Mouse (Mus musculus): Measurements from ENCODE around the gene Scly. TPM values are rescaled to one million over a fixed set of nuclear protein-coding genes. Genes with fewer than 3 reads are reported as not detected.

Gene Scly
- polyA plus RNA-seq, 1 experiment: 25.9 TPM

GRCm38 (mm10) chr1:91299026-91299706, 1.0 kb downstream of the Scly start:
- 41% methylated on average over 13 of the region's 13 CpGs for WGBS
- Histone ChIP-seq H3K36me3 (ENCODE audit: control insufficient read depth, insufficient read depth, low read length) (no peaks in the 10 kb centered on the region), H3K4me3 (ENCODE audit: control insufficient read depth, insufficient read depth, low read length) (peak overlapping the region; percentile 90), H3K4me1 (replicated peaks; ENCODE audit: control insufficient read depth, insufficient read depth, low read length) (peaks cover 8% of the 10 kb centered on the region), H3K27ac (ENCODE audit: control insufficient read depth, insufficient read depth, low read length) (no peak overlapping the region), H3K27me3 (ENCODE audit: control insufficient read depth, insufficient read depth, low read length) (no peaks in the 10 kb centered on the region)
- TF ChIP-seq CTCF (IDR thresholded peaks at IDR 0.05; ENCODE audit: borderline replicate concordance, control insufficient read depth, extremely low read depth, insufficient read depth, low read length, poor library complexity) (no peak), POLR2A (IDR thresholded peaks at IDR 0.05; ENCODE audit: control insufficient read depth, extremely low read depth, insufficient read depth, low read length, poor library complexity) (no peak)
- no peak for DNase-seq

DNA sequence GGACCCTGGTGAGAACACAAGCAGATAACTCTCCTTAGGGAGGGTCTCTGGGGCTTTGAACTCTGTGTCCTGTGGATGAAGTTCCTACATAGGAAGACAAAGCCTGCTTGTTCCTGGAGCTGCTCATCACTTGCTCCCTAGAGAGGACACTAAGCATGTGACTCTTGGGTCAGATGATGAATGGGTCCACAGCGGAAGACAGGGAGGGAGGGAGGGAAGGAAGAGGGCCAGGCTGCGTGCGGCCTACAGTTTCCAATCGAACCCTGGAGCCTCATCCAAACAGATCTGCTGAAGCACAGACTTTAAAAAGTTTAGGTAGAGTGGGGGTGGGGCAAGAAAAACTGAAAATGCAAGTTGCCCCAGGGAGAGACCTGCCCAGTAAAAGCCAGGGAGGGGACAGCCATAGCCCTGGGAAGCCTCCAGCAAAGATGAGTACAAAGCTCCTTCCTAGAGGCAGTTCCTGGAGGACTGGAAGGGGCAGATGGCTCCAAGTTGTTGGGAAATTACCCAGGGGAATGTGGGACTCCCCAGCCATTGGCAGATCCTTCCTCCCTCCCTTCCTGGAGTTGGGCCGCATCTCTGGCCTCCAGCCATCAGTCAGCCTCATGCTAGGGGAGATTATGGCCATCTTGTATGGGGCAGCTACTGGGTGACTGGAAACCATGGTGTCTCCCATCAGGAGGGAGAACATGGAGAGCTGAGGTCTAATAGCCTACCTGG, 1.7 kb downstream of the Scly start:
- Histone ChIP-seq H3K27me3 (ENCODE audit: control insufficient read depth, insufficient read depth, low read length) (no peaks in the 10 kb centered on the region), H3K27ac (ENCODE audit: control insufficient read depth, insufficient read depth, low read length) (no peak overlapping the region), H3K4me1 (replicated peaks; ENCODE audit: control insufficient read depth, insufficient read depth, low read length) (peaks cover 8% of the 10 kb centered on the region), H3K36me3 (ENCODE audit: control insufficient read depth, insufficient read depth, low read length) (no peaks in the 10 kb centered on the region), H3K4me3 (ENCODE audit: control insufficient read depth, insufficient read depth, low read length) (no peak overlapping the region)
- no peak for TF ChIP-seq CTCF (IDR thresholded peaks at IDR 0.05; ENCODE audit: borderline replicate concordance, control insufficient read depth, extremely low read depth, insufficient read depth, low read length, poor library complexity)
- TF ChIP-seq POLR2A (IDR thresholded peaks at IDR 0.05; ENCODE audit: control insufficient read depth, extremely low read depth, insufficient read depth, low read length, poor library complexity): no peak
- WGBS: 87% methylated on average over 5 of the region's 5 CpGs
- DNase-seq: no peak

- no peaks in the 10 kb centered on the region for H3K27me3 ChIP-seq (ENCODE audit: control insufficient read depth, insufficient read depth, low read length)
- peaks cover 8% of the 10 kb centered on the region for H3K4me1 ChIP-seq (replicated peaks; ENCODE audit: control insufficient read depth, insufficient read depth, low read length)
- no peak for TF ChIP-seq POLR2A (IDR thresholded peaks at IDR 0.05; ENCODE audit: control insufficient read depth, extremely low read depth, insufficient read depth, low read length, poor library complexity)
- no peak for TF ChIP-seq CTCF (IDR thresholded peaks at IDR 0.05; ENCODE audit: borderline replicate concordance, control insufficient read depth, extremely low read depth, insufficient read depth, low read length, poor library complexity)
- no peak for DNase-seq
- H3K4me3 ChIP-seq (ENCODE audit: control insufficient read depth, insufficient read depth, low read length): no peak overlapping the region
- WGBS: 94% methylated on average over 3 of the region's 3 CpGs
- no peak overlapping the region for H3K27ac ChIP-seq (ENCODE audit: control insufficient read depth, insufficient read depth, low read length)
- H3K36me3 ChIP-seq (ENCODE audit: control insufficient read depth, insufficient read depth, low read length): peaks cover 6% of the 10 kb centered on the region
Observed at GRCm38 (mm10) chr1:91301206-91301920, 3.2 kb downstream of the Scly start.

DNA sequence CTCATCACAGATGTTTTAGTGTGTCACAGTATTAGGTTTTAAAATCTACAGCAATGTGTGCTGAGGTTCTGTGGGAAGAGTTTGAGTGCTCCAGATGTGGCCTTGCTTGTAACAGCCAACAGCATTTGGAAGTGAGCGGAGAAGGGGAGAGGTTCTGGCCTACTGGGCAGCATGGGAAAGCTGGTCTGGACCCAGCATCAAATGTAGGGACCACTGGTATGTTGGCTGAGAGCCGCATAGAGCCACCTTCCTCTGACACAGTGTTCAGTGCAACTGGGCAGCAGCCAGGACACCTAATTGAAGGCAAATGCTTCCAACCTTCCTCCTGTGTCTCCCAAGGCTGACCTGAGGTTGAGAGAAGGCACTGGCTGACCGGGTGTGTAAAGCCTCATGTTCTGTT, 3.9 kb downstream of the Scly start:
- Histone ChIP-seq H3K36me3 (ENCODE audit: control insufficient read depth, insufficient read depth, low read length) (peaks cover 6% of the 10 kb centered on the region), H3K4me3 (ENCODE audit: control insufficient read depth, insufficient read depth, low read length) (no peak overlapping the region), H3K4me1 (replicated peaks; ENCODE audit: control insufficient read depth, insufficient read depth, low read length) (peaks cover 8% of the 10 kb centered on the region), H3K27me3 (ENCODE audit: control insufficient read depth, insufficient read depth, low read length) (no peaks in the 10 kb centered on the region), H3K27ac (ENCODE audit: control insufficient read depth, insufficient read depth, low read length) (no peak overlapping the region)
- 96% methylated on average over 3 of the region's 3 CpGs for WGBS
- DNase-seq: no peak
- TF ChIP-seq POLR2A (IDR thresholded peaks at IDR 0.05; ENCODE audit: control insufficient read depth, extremely low read depth, insufficient read depth, low read length, poor library complexity) (no peak), CTCF (IDR thresholded peaks at IDR 0.05; ENCODE audit: borderline replicate concordance, control insufficient read depth, extremely low read depth, insufficient read depth, low read length, poor library complexity) (no peak)

GRCm38 (mm10) chr1:91304621-91305020, 6.5 kb downstream of the Scly start:
- TF ChIP-seq POLR2A (IDR thresholded peaks at IDR 0.05; ENCODE audit: control insufficient read depth, extremely low read depth, insufficient read depth, low read length, poor library complexity) (no peak), CTCF (IDR thresholded peaks at IDR 0.05; ENCODE audit: borderline replicate concordance, control insufficient read depth, extremely low read depth, insufficient read depth, low read length, poor library complexity) (no peak)
- H3K27me3 ChIP-seq (ENCODE audit: control insufficient read depth, insufficient read depth, low read length): no peaks in the 10 kb centered on the region
- WGBS: 96% methylated on average over 4 of the region's 4 CpGs
- DNase-seq: no peak
- no peak overlapping the region for H3K4me3 ChIP-seq (ENCODE audit: control insufficient read depth, insufficient read depth, low read length)
- H3K36me3 ChIP-seq (ENCODE audit: control insufficient read depth, insufficient read depth, low read length): peaks cover 11% of the 10 kb centered on the region
- no peaks in the 10 kb centered on the region for H3K4me1 ChIP-seq (replicated peaks; ENCODE audit: control insufficient read depth, insufficient read depth, low read length)
- H3K27ac ChIP-seq (ENCODE audit: control insufficient read depth, insufficient read depth, low read length): no peak overlapping the region

DNA sequence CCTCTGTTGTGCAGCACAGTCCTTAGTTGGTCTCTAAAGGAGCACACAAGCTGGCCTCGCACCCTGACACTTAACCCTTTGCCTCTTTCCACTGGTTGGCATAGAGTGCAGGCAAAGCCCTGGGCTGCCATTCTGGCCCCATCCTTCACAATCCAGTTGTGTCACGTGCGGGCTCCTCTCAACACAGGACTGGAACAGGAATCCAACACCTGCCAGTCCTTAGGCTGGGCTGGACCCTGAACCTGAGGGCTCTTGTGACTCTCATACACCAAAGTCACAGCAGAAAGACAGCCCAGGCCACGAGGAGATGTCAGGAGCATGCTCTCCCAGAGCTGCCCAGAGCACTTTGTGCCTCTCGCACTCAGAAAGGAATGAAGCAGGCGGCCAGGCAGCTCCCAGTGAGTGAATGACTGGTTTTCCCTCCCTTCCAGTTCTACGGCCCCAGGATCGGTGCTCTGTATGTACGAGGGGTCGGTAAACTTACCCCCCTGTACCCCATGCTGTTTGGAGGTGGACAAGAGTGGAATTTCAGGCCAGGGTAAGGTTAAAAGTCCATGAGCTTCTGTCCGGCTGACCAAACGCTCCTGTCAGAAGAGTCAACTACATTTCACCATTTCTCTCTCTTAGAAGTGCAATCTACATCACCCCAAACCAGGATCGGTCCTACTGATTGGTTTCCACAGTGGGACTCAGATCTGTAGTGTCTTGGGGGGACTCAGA, 11.4 kb downstream of the Scly start:
- no peaks in the 10 kb centered on the region for H3K27me3 ChIP-seq (ENCODE audit: control insufficient read depth, insufficient read depth, low read length)
- DNase-seq: no peak
- no peak overlapping the region for H3K27ac ChIP-seq (ENCODE audit: control insufficient read depth, insufficient read depth, low read length)
- TF ChIP-seq POLR2A (IDR thresholded peaks at IDR 0.05; ENCODE audit: control insufficient read depth, extremely low read depth, insufficient read depth, low read length, poor library complexity) (no peak), CTCF (IDR thresholded peaks at IDR 0.05; ENCODE audit: borderline replicate concordance, control insufficient read depth, extremely low read depth, insufficient read depth, low read length, poor library complexity) (no peak)
- H3K4me3 ChIP-seq (ENCODE audit: control insufficient read depth, insufficient read depth, low read length): no peak overlapping the region
- peaks cover 15% of the 10 kb centered on the region for H3K36me3 ChIP-seq (ENCODE audit: control insufficient read depth, insufficient read depth, low read length)
- peaks cover 21% of the 10 kb centered on the region for H3K4me1 ChIP-seq (replicated peaks; ENCODE audit: control insufficient read depth, insufficient read depth, low read length)
- WGBS: 97% methylated on average over 13 of the region's 13 CpGs

All from thymus, adult 2 months (tissue).